Mouse (Mus musculus) kidney, adult 2 months (tissue): ENCODE results near the gene Ptprs.

Source experiments
- CTCF ChIP-seq: fragments of 200-500 bp; conservative IDR thresholded peaks from 2 replicates; pipeline ENCODE4 v1.5.1; 2011; ENCODE audit warnings: low read depth, mild to moderate bottlenecking, control low read depth, low read length, moderate library complexity, mixed read lengths; ENCODE audit not compliant: insufficient read depth, insufficient read length
- POLR2A ChIP-seq: fragments of 200-500 bp; IDR thresholded peaks from one replicate; pipeline ENCODE4 v1.6.1; 2011; ENCODE audit warnings: low read depth, low read length, control low read depth

- TF ChIP-seq POLR2A (no peak), CTCF (no peak)
Observed at GRCm38 (mm10) chr17:56509021-56509640, 32.8 kb upstream of the Ptprs start.
